ENCODE assay signal across 24 mouse cellular contexts in genomic region chr5:142713966-142714365, GRCm38 (mm10). TPM values are rescaled to one million over a fixed set of nuclear protein-coding genes. Genes with fewer than 3 reads are reported as not detected.
DNase-seq lines count a peak whose midpoint lies in the region; ATAC-seq and TF ChIP-seq lines count a peak whose summit lies in the region.
"Had no signal": no experiment of that assay in that cellular context is flagged by ENCODE, and none has a peak within 500 bp of the region (broad histone marks: within the 10 kb centered on the region; RNA-seq: fewer than 3 reads in every experiment).

No protein-coding gene starts in this region.

- H3K27ac ChIP-seq in midbrain, embryonic 11.5 days (ENCODE audit: low read depth, low read length), result no peak overlapping the region
- no peak overlapping the region for H3K27ac ChIP-seq in midbrain, embryonic 13.5 days
- H3K27ac ChIP-seq in neural tube, embryonic 15.5 days (replicated peaks), result no peak overlapping the region
- no peak overlapping the region for H3K27ac ChIP-seq in gastrocnemius, adult 2 months
- H3K27ac ChIP-seq: embryonic facial prominence, embryonic 12.5 days; heart, embryonic 10.5 days; hindbrain, embryonic 15.5 days; limb, embryonic 15.5 days; liver, embryonic 14.5 days had no signal

- no peak for TF ChIP-seq CTCF in gastrocnemius, adult 2 months (IDR thresholded peaks at IDR 0.05)

- H3K27me3 ChIP-seq in midbrain, embryonic 11.5 days (ENCODE audit: control insufficient read depth, insufficient read depth, low read length), result no peaks in the 10 kb centered on the region
- no peaks in the 10 kb centered on the region for H3K27me3 ChIP-seq in midbrain, embryonic 13.5 days
- H3K27me3 ChIP-seq in neural tube, embryonic 15.5 days (replicated peaks), result no peaks in the 10 kb centered on the region
- H3K27me3 ChIP-seq: embryonic facial prominence, embryonic 12.5 days; hindbrain, embryonic 15.5 days; limb, embryonic 15.5 days had no signal

- H3K4me2 ChIP-seq in midbrain, embryonic 11.5 days, result no peak overlapping the region
- no peak overlapping the region for H3K4me2 ChIP-seq in midbrain, embryonic 13.5 days (replicated peaks)
- H3K4me2 ChIP-seq in neural tube, embryonic 15.5 days, result no peak overlapping the region
- H3K4me2 ChIP-seq: embryonic facial prominence, embryonic 12.5 days; hindbrain, embryonic 15.5 days; limb, embryonic 15.5 days; lung, embryonic 14.5 days had no signal

- H3K4me3 ChIP-seq in midbrain, embryonic 11.5 days (ENCODE audit: low read depth, low read length), result no peak overlapping the region
- H3K4me3 ChIP-seq in midbrain, embryonic 13.5 days (replicated peaks), result no peak overlapping the region
- no peak overlapping the region for H3K4me3 ChIP-seq in neural tube, embryonic 15.5 days (replicated peaks)
- H3K4me3 ChIP-seq in gastrocnemius, adult 2 months, result no peak overlapping the region
- H3K4me3 ChIP-seq: embryonic facial prominence, embryonic 12.5 days; heart, embryonic 10.5 days; hindbrain, embryonic 15.5 days; limb, embryonic 15.5 days had no signal

- H3K9ac ChIP-seq in midbrain, embryonic 11.5 days (ENCODE audit: low read length), result no peak overlapping the region
- no peak overlapping the region for H3K9ac ChIP-seq in midbrain, embryonic 13.5 days (replicated peaks)
- H3K9ac ChIP-seq in neural tube, embryonic 15.5 days (replicated peaks), result no peak overlapping the region
- H3K9ac ChIP-seq: embryonic facial prominence, embryonic 12.5 days; forebrain, postnatal 0 days; hindbrain, embryonic 15.5 days; limb, embryonic 15.5 days; liver, embryonic 14.5 days; lung, embryonic 14.5 days had no signal

- ATAC-seq in midbrain, embryonic 11.5 days (ENCODE audit: low FRiP score), result no peak
- ATAC-seq in midbrain, embryonic 13.5 days, result no peak
- no peak for ATAC-seq in neural tube, embryonic 15.5 days (ENCODE audit: low FRiP score)
- ATAC-seq: forebrain, postnatal 0 days; midbrain, embryonic 16.5 days had no signal

- DNase-seq in midbrain, embryonic 11.5 days (ENCODE audit: low spot score, missing footprints), result peak; percentile 68
- DNase-seq in adrenal gland, adult 8-10 months, result peak; percentile 41
- peak; percentile 73 for DNase-seq in brain, adult 2 months (ENCODE audit: low read depth, low spot score)
- peak; percentile 78 to 88 for DNase-seq in cerebellum, postnatal 25 days
- no peak for DNase-seq in right cerebral cortex, adult 18-20 months
- no peak for DNase-seq in gastrocnemius, adult 2 months
- DNase-seq: forebrain, postnatal 0 days; kidney, adult 2 months; kidney, postnatal 10 days; left cerebral cortex, postnatal 4 days; lung, embryonic 14.5 days; right cerebral cortex, postnatal 14 days; spleen, adult 18-20 months; thymus, postnatal 25 days had no signal

- 92% methylated on average over 10 of the region's 10 CpGs for WGBS in midbrain, embryonic 11.5 days
- 92% methylated on average over 10 of the region's 10 CpGs for WGBS in midbrain, embryonic 13.5 days
- 91% methylated on average over 10 of the region's 10 CpGs for WGBS in neural tube, embryonic 15.5 days

- H3K36me3 ChIP-seq in midbrain, embryonic 11.5 days (ENCODE audit: control insufficient read depth, insufficient read depth, low read length), result peaks cover 15% of the 10 kb centered on the region
- peaks cover 81% of the 10 kb centered on the region for H3K36me3 ChIP-seq in midbrain, embryonic 13.5 days
- peaks cover 61% of the 10 kb centered on the region for H3K36me3 ChIP-seq in neural tube, embryonic 15.5 days
- H3K36me3 ChIP-seq: heart, embryonic 10.5 days; limb, embryonic 15.5 days had no signal

- no peaks in the 10 kb centered on the region for H3K9me3 ChIP-seq in midbrain, embryonic 11.5 days (ENCODE audit: control insufficient read depth, low read length)
- H3K9me3 ChIP-seq in midbrain, embryonic 13.5 days, result no peaks in the 10 kb centered on the region
- H3K9me3 ChIP-seq in neural tube, embryonic 15.5 days (replicated peaks), result no peaks in the 10 kb centered on the region
- H3K9me3 ChIP-seq: embryonic facial prominence, embryonic 12.5 days; hindbrain, embryonic 15.5 days; limb, embryonic 15.5 days had no signal

- H3K4me1 ChIP-seq in midbrain, embryonic 11.5 days (ENCODE audit: control insufficient read depth, insufficient read depth, low read length), result no peaks in the 10 kb centered on the region
- no peaks in the 10 kb centered on the region for H3K4me1 ChIP-seq in midbrain, embryonic 13.5 days (replicated peaks)
- no peaks in the 10 kb centered on the region for H3K4me1 ChIP-seq in neural tube, embryonic 15.5 days
- H3K4me1 ChIP-seq: embryonic facial prominence, embryonic 12.5 days; hindbrain, embryonic 15.5 days had no signal

- intact Hi-C loops in gastrocnemius, adult 2 months (cut with DNase I), result no loop called here

RNA-seq across cellular contexts. Expression of gene Slc29a4, which starts 21.7 kb away (rescaled TPM):
- 22.8 and 23.2 TPM in 2 replicates for polyA plus RNA-seq in midbrain, embryonic 11.5 days (2014; fragmentation: Nextera tagmentation; extraction: Ambion mirVana)
- 61.9 and 70.6 TPM in 2 replicates for polyA plus RNA-seq in midbrain, embryonic 13.5 days (2015; fragmentation: Nextera tagmentation; extraction: Ambion mirVana)
- 10 to 100 TPM; 19.9 to 51.4 (median 32.9) TPM for total RNA-seq in adrenal gland, adult 8-10 months (2022)
- polyA plus RNA-seq in neural tube, embryonic 15.5 days (2015; fragmentation: Nextera tagmentation; extraction: Ambion mirVana), result 72.5 and 82.4 TPM in 2 replicates
- not detected for total RNA-seq in gastrocnemius, adult 2 months (2021)
- total RNA-seq: hematopoietic stem cell, adult 5-6 weeks; megakaryocyte-erythroid progenitor cell, adult 5-6 weeks had no signal

Comparison
In these comparisons a context has a peak if more than half of its experiments do, and no peak if none do; other contexts are left out.
1. DNase-seq: peak in midbrain, embryonic 11.5 days (single experiment), adrenal gland, adult 8-10 months (single experiment), brain, adult 2 months (single experiment) and cerebellum, postnatal 25 days (2 of 2); none in right cerebral cortex, adult 18-20 months (single experiment) and gastrocnemius, adult 2 months (single experiment).